Mouse (Mus musculus): ENCODE data around the gene Josd2.

DNA sequence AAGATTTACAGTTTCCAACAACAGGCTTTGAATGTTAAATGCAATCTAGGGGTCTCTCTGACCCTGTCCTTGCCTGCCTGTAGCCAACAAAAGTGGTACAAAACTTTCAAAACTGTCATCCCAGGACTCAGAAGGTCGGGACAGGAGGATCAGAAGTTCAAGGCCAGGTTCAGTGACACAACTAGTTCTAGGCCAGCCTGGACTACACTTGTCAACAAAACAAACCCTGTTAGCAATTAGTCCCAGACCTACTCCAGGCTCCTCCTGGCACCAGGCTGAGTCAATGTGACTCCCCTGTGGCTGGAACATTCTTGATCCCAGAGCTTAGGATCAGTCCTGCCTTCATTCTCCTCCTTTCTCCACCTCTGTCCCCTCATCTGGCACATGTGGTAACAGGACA, 31.1 kb downstream of the Josd2 start:
- TF ChIP-seq MYOD1 (IDR thresholded peaks at IDR 0.05; ENCODE audit: control insufficient read depth in 1 of 3, insufficient read length in 2 of 3, low read depth in 2 of 3) (no peak), POLR2A (IDR thresholded peaks at IDR 0.05; ENCODE audit: insufficient read length, low read depth) (no peak), REST (IDR thresholded peaks at IDR 0.05; ENCODE audit: insufficient read depth, insufficient read length) (no peak), USF1 (IDR thresholded peaks at IDR 0.05; ENCODE audit: low read depth) (no peak), POLR2AphosphoS2 (IDR thresholded peaks at IDR 0.05; ENCODE audit: insufficient read length, low read depth) (no peak), CEBPB (IDR thresholded peaks at IDR 0.05; ENCODE audit: insufficient read depth, poor library complexity, severe bottlenecking) (no peak), E2F4 (IDR thresholded peaks at IDR 0.05; ENCODE audit: insufficient read depth) (no peak), TCF3 (IDR thresholded peaks at IDR 0.05; ENCODE audit: insufficient read length, low read depth) (no peak), TCF12 (IDR thresholded peaks at IDR 0.05; ENCODE audit: insufficient read depth, poor library complexity, severe bottlenecking) (no peak), MAX (IDR thresholded peaks at IDR 0.05; ENCODE audit: low read depth) (no peak)

Measured in myocyte (in vitro differentiated cells).